Mouse (Mus musculus) liver, embryonic 13.5 days (tissue): ENCODE data around the gene Aldh8a1. TPM values are rescaled to one million over a fixed set of nuclear protein-coding genes. Genes with fewer than 3 reads are reported as not detected.
"Not testable (repeated sequence)": the region's sequence is repeated elsewhere in the genome, so short reads cannot be mapped to it uniquely, and the experiment has no call there.

Source experiments
- ATAC-seq: fragments of 200-750 bp; cut with Nextera tagmentation; 2 replicates; pipeline ENCODE4 v1.8.0; 2017; ENCODE audit warnings: low read depth, mild to moderate bottlenecking, moderate number of reproducible peaks, moderate library complexity
- DNase-seq: peaks from one replicate; pipeline ENCODE4 v3.0.0; 2022
- H3K27ac ChIP-seq: fragments of 300-500 bp; sonication (generic); 2 replicates; pipeline ENCODE4 v1.5.1; 2015; ENCODE audit warnings: moderate library complexity, mild to moderate bottlenecking, inconsistent platforms
- H3K27me3 ChIP-seq: fragments of 300-500 bp; sonication (generic); 2 replicates; pipeline ENCODE4 v1.6.1; 2015; ENCODE audit warnings: mild to moderate bottlenecking, inconsistent platforms
- H3K36me3 ChIP-seq: fragments of 300-500 bp; sonication (generic); 2 replicates; pipeline ENCODE4 v1.6.1; 2015; ENCODE audit warnings: mild to moderate bottlenecking, inconsistent platforms
- H3K4me1 ChIP-seq: fragments of 300-500 bp; sonication (generic); replicated peaks from 2 replicates; pipeline ENCODE4 v1.6.1; 2015; ENCODE audit warnings: inconsistent platforms
- H3K4me2 ChIP-seq: fragments of 300-500 bp; sonication (generic); 2 replicates; pipeline ENCODE4 v1.6.1; 2015; ENCODE audit warnings: inconsistent platforms, mild to moderate bottlenecking, moderate library complexity
- H3K4me3 ChIP-seq: fragments of 300-500 bp; sonication (generic); replicated peaks from 2 replicates; pipeline ENCODE4 v1.5.1; 2015; ENCODE audit warnings: mild to moderate bottlenecking, inconsistent platforms
- H3K9ac ChIP-seq: fragments of 300-500 bp; sonication (generic); 2 replicates; pipeline ENCODE4 v1.6.1; 2015; ENCODE audit warnings: mild to moderate bottlenecking, inconsistent platforms
- H3K9me3 ChIP-seq: fragments of 300-500 bp; sonication (generic); replicated peaks from 2 replicates; pipeline ENCODE4 v1.6.1; 2016; ENCODE audit warnings: inconsistent platforms
- WGBS: fragments of 180-500 bp; shearing (Covaris S2); methylation state at CpG from one replicate; pipeline ENCODE4 v1.1.7; 2015; ENCODE audit not compliant: insufficient replicate concordance; 5-methylcytosine and 5-hydroxymethylcytosine counted together
- polyA plus RNA-seq: library from polyadenylated mRNA; unstranded; fragments of >200 nt; fragmentation: Nextera tagmentation; extraction: Ambion mirVana; gene quantifications from 2 replicates; pipeline ENCODE4 v1.2.1, GENCODE M21; 2015

Aldh8a1 gene
- polyA plus RNA-seq, 1 experiment from 2014 or later: 10.8 TPM

GRCm38 (mm10) chr10:21369586-21369985 is 7.5 kb upstream of the Aldh8a1 start:
- no peaks in the 10 kb centered on the region for H3K9me3 ChIP-seq
- ATAC-seq: no peak
- no peak overlapping the region for H3K4me3 ChIP-seq
- WGBS: 89% methylated on average over 2 of the region's 2 CpGs
- H3K27ac ChIP-seq: no peak overlapping the region
- no peak for DNase-seq
- H3K27me3 ChIP-seq: no peaks in the 10 kb centered on the region
- no peak overlapping the region for H3K4me2 ChIP-seq
- peaks cover 46% of the 10 kb centered on the region for H3K36me3 ChIP-seq
- no peak overlapping the region for H3K9ac ChIP-seq
- H3K4me1 ChIP-seq: no peaks in the 10 kb centered on the region

DNA sequence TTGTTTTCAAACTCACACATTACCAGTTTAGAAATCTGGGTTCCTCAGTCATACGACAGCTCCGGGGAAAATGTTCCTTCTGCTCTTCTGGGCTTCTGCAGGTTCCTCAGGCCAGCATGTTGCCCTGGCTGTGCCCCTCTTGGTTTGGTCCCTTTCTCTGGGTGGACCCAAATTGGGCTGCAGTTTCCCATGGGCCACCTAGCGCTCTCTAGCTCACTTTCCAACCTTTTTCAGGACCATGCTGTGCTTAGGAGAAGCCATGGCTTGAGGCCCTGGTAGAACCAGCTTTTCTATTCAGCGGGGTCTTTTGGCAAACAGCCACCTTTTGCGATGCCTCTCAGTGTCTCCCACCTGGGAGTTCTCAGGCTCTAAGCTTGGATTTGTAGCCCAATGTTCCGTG is 4.8 kb upstream of the Aldh8a1 start:
- no peak overlapping the region for H3K4me3 ChIP-seq
- no peak for ATAC-seq
- peaks cover 26% of the 10 kb centered on the region for H3K36me3 ChIP-seq
- DNase-seq: no peak
- WGBS: 88% methylated on average over 6 of the region's 6 CpGs
- no peaks in the 10 kb centered on the region for H3K27me3 ChIP-seq
- no peaks in the 10 kb centered on the region for H3K9me3 ChIP-seq
- H3K4me2 ChIP-seq: no peak overlapping the region
- H3K9ac ChIP-seq: no peak overlapping the region
- H3K4me1 ChIP-seq: peaks cover 8% of the 10 kb centered on the region; the same call in 1 of the 2 replicates
- H3K27ac ChIP-seq: no peak overlapping the region

- Histone ChIP-seq H3K9me3 (no peaks in the 10 kb centered on the region), H3K27me3 (no peaks in the 10 kb centered on the region), H3K27ac (no peak overlapping the region), H3K4me3 (peak overlapping the region; percentile 13), H3K4me1 (peaks cover 14% of the 10 kb centered on the region), H3K4me2 (peak overlapping the region; percentile 32; the same call in 1 of the 2 replicates), H3K9ac (no peak overlapping the region), H3K36me3 (no peaks in the 10 kb centered on the region)
- WGBS: 26% methylated on average over 9 of the region's 9 CpGs
- ATAC-seq (peak; percentile 76), DNase-seq (peak; percentile 48)
Measured at GRCm38 (mm10) chr10:21378196-21378944, 1.3 kb downstream of the Aldh8a1 start.

- Histone ChIP-seq H3K9me3 (no peaks in the 10 kb centered on the region), H3K27me3 (no peaks in the 10 kb centered on the region), H3K9ac (no peak overlapping the region), H3K4me1 (peaks cover 19% of the 10 kb centered on the region), H3K4me3 (no peak overlapping the region), H3K36me3 (no peaks in the 10 kb centered on the region), H3K27ac (no peak overlapping the region), H3K4me2 (no peak overlapping the region)
- no peak for DNase-seq
- ATAC-seq: no peak
- WGBS: 11% methylated on average over 6 of the region's 6 CpGs
Measured at GRCm38 (mm10) chr10:21382914-21383313, 5.8 kb downstream of the Aldh8a1 start.

GRCm38 (mm10) chr10:21385111-21385663 is 8.1 kb downstream of the Aldh8a1 start:
- no peaks in the 10 kb centered on the region for H3K9me3 ChIP-seq
- ATAC-seq (no peak), DNase-seq (no peak)
- peaks cover 13% of the 10 kb centered on the region for H3K4me1 ChIP-seq
- H3K27me3 ChIP-seq: no peaks in the 10 kb centered on the region
- no peak overlapping the region for H3K27ac ChIP-seq
- H3K4me3 ChIP-seq: no peak overlapping the region
- 14% methylated on average over 3 of the region's 3 CpGs for WGBS
- H3K9ac ChIP-seq: no peak overlapping the region
- H3K36me3 ChIP-seq: no peaks in the 10 kb centered on the region
- 0 out of 2 replicates have a peak overlapping the region, but pooled peaks have one; percentile 8 for H3K4me2 ChIP-seq

- WGBS: 82% methylated on average over 11 of the region's 11 CpGs
- Histone ChIP-seq H3K27ac (no peak overlapping the region), H3K9me3 (no peaks in the 10 kb centered on the region), H3K36me3 (no peaks in the 10 kb centered on the region), H3K4me3 (no peak overlapping the region), H3K9ac (no peak overlapping the region), H3K4me1 (peaks cover 16% of the 10 kb centered on the region), H3K27me3 (no peaks in the 10 kb centered on the region), H3K4me2 (no peak overlapping the region)
- DNase-seq (no peak), ATAC-seq (no peak)
Measured at GRCm38 (mm10) chr10:21389075-21389474, 12.0 kb downstream of the Aldh8a1 start.

DNA sequence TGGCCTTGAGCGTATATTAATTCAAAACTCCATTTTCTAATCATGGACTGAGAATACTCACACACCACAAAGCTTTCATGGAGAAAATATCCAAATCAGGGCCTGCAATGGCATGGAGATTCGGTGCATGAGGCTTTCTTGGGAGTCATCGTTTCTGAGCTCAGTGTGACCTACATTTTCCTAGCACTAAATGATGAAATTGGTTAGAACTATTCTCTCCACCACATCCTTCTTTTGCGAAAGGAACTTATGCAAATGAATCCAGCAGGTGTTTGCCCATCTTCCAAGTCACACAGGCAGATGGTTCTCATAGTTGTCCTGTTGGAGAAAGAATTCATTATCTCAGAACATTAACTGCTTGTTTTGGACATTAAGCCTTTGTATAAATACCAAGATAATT is 13.3 kb downstream of the Aldh8a1 start:
- WGBS: 70% methylated on average over 4 of the region's 4 CpGs
- H3K27me3 ChIP-seq: no peaks in the 10 kb centered on the region
- 0 out of 2 replicates have a peak, but pooled peaks cover 8% of the 10 kb centered on the region for H3K4me1 ChIP-seq
- H3K27ac ChIP-seq: no peak overlapping the region
- no peak overlapping the region for H3K4me3 ChIP-seq
- ATAC-seq: no peak
- no peaks in the 10 kb centered on the region for H3K9me3 ChIP-seq
- H3K36me3 ChIP-seq: no peaks in the 10 kb centered on the region
- DNase-seq: no peak
- no peak overlapping the region for H3K9ac ChIP-seq
- no peak overlapping the region for H3K4me2 ChIP-seq

GRCm38 (mm10) chr10:21391286-21391685 is 14.2 kb downstream of the Aldh8a1 start:
- Histone ChIP-seq H3K9me3 (no peaks in the 10 kb centered on the region), H3K27ac (no peak overlapping the region), H3K4me1 (0 out of 2 replicates have a peak, but pooled peaks cover 4% of the 10 kb centered on the region), H3K4me3 (no peak overlapping the region), H3K4me2 (no peak overlapping the region), H3K36me3 (no peaks in the 10 kb centered on the region), H3K9ac (no peak overlapping the region), H3K27me3 (no peaks in the 10 kb centered on the region)
- DNase-seq: no peak
- ATAC-seq: no peak
- 66% methylated on average over 4 of the region's 4 CpGs for WGBS

DNA sequence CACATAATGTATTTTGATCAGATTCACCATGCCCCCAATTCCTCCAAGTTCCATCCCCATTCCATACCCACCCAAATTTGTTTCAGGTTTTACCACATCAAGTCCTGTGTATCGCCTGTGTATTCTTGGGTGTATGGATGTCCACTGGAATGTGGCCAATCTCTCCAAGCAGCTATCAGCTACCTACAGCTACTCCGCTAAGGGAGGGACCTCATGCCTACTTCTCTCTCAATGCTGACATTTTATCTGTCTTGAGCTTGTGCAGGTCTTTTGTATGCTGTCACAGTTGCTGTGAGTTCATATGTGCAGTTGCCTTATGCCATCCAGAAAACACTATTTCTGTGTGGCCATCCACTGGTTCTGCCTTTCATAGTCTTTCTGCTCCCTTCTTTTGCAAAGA is 16.3 kb downstream of the Aldh8a1 start:
- Histone ChIP-seq H3K4me1 (0 out of 2 replicates have a peak, but pooled peaks cover 4% of the 10 kb centered on the region), H3K27ac (no peak overlapping the region), H3K27me3 (no peaks in the 10 kb centered on the region), H3K4me2 (no peak overlapping the region), H3K36me3 (no peaks in the 10 kb centered on the region), H3K9me3 (no peaks in the 10 kb centered on the region), H3K4me3 (no peak overlapping the region), H3K9ac (no peak overlapping the region)
- DNase-seq (no peak), ATAC-seq (no peak)
- WGBS: 51% methylated on average over 2 of the region's 2 CpGs

GRCm38 (mm10) chr10:21395426-21396139 is 18.5 kb downstream of the Aldh8a1 start:
- no peaks in the 10 kb centered on the region for H3K36me3 ChIP-seq
- H3K4me1 ChIP-seq: 0 out of 2 replicates have a peak, but pooled peaks cover 7% of the 10 kb centered on the region
- H3K4me3 ChIP-seq: no peak overlapping the region
- H3K4me2 ChIP-seq: no peak overlapping the region
- no peak overlapping the region for H3K27ac ChIP-seq
- DNase-seq (no peak), ATAC-seq (no peak)
- WGBS: 31% methylated on average over 14 of the region's 14 CpGs
- H3K27me3 ChIP-seq: no peaks in the 10 kb centered on the region
- no peaks in the 10 kb centered on the region for H3K9me3 ChIP-seq
- no peak overlapping the region for H3K9ac ChIP-seq

GRCm38 (mm10) chr10:21398873-21399425 is 21.9 kb downstream of the Aldh8a1 start:
- not testable (repeated sequence) for ATAC-seq, H3K27me3 ChIP-seq, H3K4me1 ChIP-seq, H3K9ac ChIP-seq, H3K4me2 ChIP-seq, H3K9me3 ChIP-seq, DNase-seq, H3K4me3 ChIP-seq, H3K27ac ChIP-seq, H3K36me3 ChIP-seq
- 68% methylated on average over 6 of the region's 6 CpGs for WGBS
